Mouse (Mus musculus) megakaryocyte, embryonic 14.5 days (primary cell): ENCODE data around the gene Bcl2a1b.
"Not testable (repeated sequence)": the region's sequence is repeated elsewhere in the genome, so short reads cannot be mapped to it uniquely, and the experiment has no call there.

Experiments used
- FLI1 ChIP-seq: IDR thresholded peaks from 2 replicates; pipeline ENCODE4 v1.6.1; 2012; ENCODE audit warnings: low read length, inconsistent platforms, mixed read lengths
- GATA1 ChIP-seq: IDR thresholded peaks from 3 replicates; pipeline ENCODE4 v1.6.1; 2012; ENCODE audit warnings: mixed read lengths, low read length, inconsistent platforms, borderline replicate concordance

DNA sequence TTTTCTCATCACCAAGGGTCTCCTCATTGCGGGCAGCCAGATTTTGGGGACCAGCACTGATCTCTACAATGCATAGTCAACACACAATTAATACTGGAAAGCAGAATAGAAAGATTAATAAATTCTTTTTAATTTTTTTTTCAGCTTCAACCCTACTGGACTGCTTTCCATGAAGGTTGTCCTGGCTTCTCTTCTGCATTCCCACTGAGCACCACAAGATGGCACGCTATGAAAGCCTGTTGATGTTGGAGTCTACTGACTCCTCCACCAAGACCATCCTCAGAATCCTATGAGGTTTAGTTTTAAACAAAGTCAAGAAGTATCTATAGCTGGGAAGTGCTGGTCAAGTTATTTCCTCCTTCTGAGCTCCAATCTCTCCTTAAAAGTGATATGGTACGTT lies 20.2 kb upstream of the Bcl2a1b start:
- TF ChIP-seq GATA1, FLI1: not testable (repeated sequence)
